Mouse (Mus musculus) intestine, embryonic 16.5 days (tissue): ENCODE measurements around the gene Gbp9. TPM values are rescaled to one million over a fixed set of nuclear protein-coding genes. Genes with fewer than 3 reads are reported as not detected.
"Not testable (repeated sequence)": the region's sequence is repeated elsewhere in the genome, so short reads cannot be mapped to it uniquely, and the experiment has no call there.

Experiments used
- ATAC-seq: fragments of 200-750 bp; cut with Nextera tagmentation; 2 replicates; pipeline ENCODE4 v1.8.0; 2017; ENCODE audit warnings: moderate TSS enrichment, moderate library complexity
- H3K27ac ChIP-seq: fragments of 300-500 bp; sonication (generic); 2 replicates; pipeline ENCODE4 v1.5.1; 2014; ENCODE audit warnings: mild to moderate bottlenecking, low read length
- H3K27me3 ChIP-seq: fragments of 300-500 bp; sonication (generic); replicated peaks from 2 replicates; pipeline ENCODE4 v1.6.1; 2014; ENCODE audit warnings: low read length, control low read depth, mixed read lengths; ENCODE audit not compliant: control insufficient read depth, insufficient read depth
- H3K36me3 ChIP-seq: fragments of 300-500 bp; sonication (generic); 2 replicates; pipeline ENCODE4 v1.6.1; 2014; ENCODE audit warnings: low read length, control low read depth; ENCODE audit not compliant: control insufficient read depth, insufficient read depth
- H3K4me1 ChIP-seq: fragments of 300-500 bp; sonication (generic); 2 replicates; pipeline ENCODE4 v1.6.1; 2014; ENCODE audit warnings: low read length, control low read depth, mixed read lengths; ENCODE audit not compliant: control insufficient read depth, insufficient read depth
- H3K4me2 ChIP-seq: fragments of 300-500 bp; sonication (generic); 2 replicates; pipeline ENCODE4 v1.6.1; 2014; ENCODE audit warnings: low read depth, low read length, control low read depth
- H3K4me3 ChIP-seq: fragments of 300-500 bp; sonication (generic); 2 replicates; pipeline ENCODE4 v1.5.1; 2014; ENCODE audit warnings: mild to moderate bottlenecking, low read length
- H3K9ac ChIP-seq: fragments of 300-500 bp; sonication (generic); 2 replicates; pipeline ENCODE4 v1.6.1; 2014; ENCODE audit warnings: low read depth, low read length
- H3K9me3 ChIP-seq: fragments of 300-500 bp; sonication (generic); 2 replicates; pipeline ENCODE4 v1.6.1; 2016; ENCODE audit warnings: low read length, control low read depth; ENCODE audit not compliant: control insufficient read depth
- WGBS: fragments of 180-500 bp; shearing (Covaris S2); extraction: QIAGEN DNeasy Blood & Tissue Kit; methylation state at CpG from one replicate; pipeline ENCODE4 v1.1.7; 2014; 5-methylcytosine and 5-hydroxymethylcytosine counted together
- polyA plus RNA-seq: library from polyadenylated mRNA; unstranded; fragments of >200 nt; fragmentation: Nextera tagmentation; extraction: Ambion mirVana; gene quantifications from 2 replicates; pipeline ENCODE4 v1.2.1, GENCODE M21; 2015

The Gbp9 gene
- polyA plus RNA-seq = 1.9 and 2.6 TPM in 2 replicates

DNA sequence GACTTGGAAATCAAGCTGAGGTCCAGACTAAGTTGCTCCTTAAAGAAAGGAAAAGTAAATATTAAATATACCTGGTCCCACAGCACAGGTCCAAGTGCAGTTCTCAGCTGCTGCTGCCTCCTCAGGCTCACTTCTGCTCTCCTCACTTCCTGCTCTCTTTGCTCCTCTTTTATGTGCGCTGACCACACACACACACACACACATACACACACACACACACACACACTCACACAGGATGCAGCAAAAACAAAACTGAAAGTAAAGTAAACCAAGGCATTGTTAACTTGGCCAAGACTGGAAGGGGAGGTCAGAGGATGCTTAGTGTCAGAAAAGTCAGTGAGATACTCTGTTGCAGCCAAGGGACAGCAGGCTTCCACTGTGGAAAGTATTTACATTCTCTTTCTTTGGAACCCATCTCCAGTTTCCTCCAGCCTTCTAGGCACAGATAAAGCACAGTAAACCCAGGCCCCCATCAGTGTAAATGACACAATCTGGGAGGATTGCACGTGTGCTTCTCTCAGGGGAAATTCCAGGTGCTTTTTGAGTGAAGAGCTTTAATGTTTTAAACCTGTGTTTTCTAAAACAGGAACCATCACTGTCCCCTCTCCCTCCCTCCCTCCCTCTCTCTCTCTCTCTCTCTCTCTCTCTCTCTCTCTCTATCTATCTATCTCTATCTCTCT is at the start of gene Gbp9, which contains the start of the genes Gbp8 and Gbp4:
Gbp9 (minus strand) TSS at position 131 of the 680 bp plus-strand sequence.
Gbp8 (minus strand) TSS at position 132 of the 680 bp plus-strand sequence.
Gbp4 (minus strand) TSS at position 178 of the 680 bp plus-strand sequence.
- H3K4me1 ChIP-seq, H3K9ac ChIP-seq, H3K36me3 ChIP-seq, H3K27me3 ChIP-seq, H3K4me3 ChIP-seq, H3K9me3 ChIP-seq, H3K27ac ChIP-seq, H3K4me2 ChIP-seq: not testable (repeated sequence)
- ATAC-seq = peak; percentile 28
- 14% methylated on average over 2 of the region's 2 CpGs for WGBS

DNA sequence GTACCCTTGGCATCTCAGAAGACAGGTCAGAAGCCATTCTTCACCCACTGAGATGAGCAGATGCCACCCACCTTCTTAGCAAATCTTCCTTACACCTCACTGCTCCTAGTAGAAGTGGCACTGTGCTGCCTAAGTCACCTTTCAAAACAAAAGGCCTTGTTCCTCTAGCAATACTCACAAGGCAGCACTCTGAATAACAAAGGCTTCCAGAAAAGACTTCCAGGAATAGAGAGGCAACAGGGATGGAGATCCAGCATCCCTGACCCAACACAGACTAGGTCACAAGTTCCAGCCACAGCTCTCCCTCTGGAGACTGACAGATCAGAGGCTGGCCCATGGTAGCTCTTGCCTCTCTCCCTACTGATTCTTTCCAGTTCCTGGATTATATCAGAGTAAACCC is 42.1 kb upstream of the Gbp9 start:
- no peak overlapping the region for H3K9ac ChIP-seq
- no peak overlapping the region for H3K4me3 ChIP-seq
- no peak overlapping the region for H3K27ac ChIP-seq
- no peaks in the 10 kb centered on the region for H3K9me3 ChIP-seq
- H3K4me2 ChIP-seq = no peak overlapping the region
- H3K27me3 ChIP-seq = no peaks in the 10 kb centered on the region
- no peak for ATAC-seq
- no peaks in the 10 kb centered on the region for H3K4me1 ChIP-seq
- H3K36me3 ChIP-seq = no peaks in the 10 kb centered on the region

DNA sequence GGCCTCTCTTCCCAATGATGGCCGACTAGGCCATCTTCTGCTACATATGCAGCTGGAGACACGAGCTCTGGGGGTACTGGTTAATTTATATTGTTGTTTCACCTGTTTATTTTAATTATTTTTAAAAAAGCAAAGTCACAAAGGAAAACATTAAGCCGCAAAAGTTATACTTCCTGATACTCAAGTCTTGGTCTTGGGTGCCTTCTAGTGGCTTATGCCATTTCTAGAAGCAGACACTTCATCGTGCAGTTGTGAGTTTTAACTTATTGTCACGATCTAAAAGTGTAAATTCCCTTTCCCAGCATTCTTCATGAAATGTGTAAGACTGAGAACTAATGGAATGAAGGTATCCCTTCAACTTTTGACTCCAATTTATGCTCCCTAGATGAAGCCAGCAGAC is 17.2 kb upstream of the Gbp9 start:
- Histone ChIP-seq H3K27me3 (no peaks in the 10 kb centered on the region), H3K36me3 (no peaks in the 10 kb centered on the region), H3K4me3 (no peak overlapping the region), H3K9ac (no peak overlapping the region), H3K4me2 (no peak overlapping the region), H3K4me1 (no peaks in the 10 kb centered on the region), H3K9me3 (no peaks in the 10 kb centered on the region), H3K27ac (no peak overlapping the region)
- 82% methylated on average over 5 of the region's 5 CpGs for WGBS
- ATAC-seq = no peak

DNA sequence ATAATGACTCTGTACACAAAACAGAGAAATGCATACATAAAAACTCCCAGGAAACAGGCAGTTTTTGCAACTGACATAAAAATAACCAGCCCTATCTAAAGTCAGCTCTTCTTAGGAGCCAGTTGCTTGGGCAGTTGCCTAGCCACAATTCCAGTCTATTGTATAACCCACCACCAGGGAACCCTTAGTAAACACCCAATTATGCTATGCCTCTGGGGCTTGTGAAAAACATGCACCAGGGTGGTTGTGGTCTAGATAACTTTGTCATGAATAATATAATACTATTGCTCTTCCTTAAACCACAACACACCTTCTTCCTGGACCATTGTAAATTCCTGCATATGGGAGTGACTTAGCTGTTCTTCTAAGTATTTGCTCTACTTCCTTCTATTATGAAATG is 14.7 kb upstream of the Gbp9 start:
- Histone ChIP-seq H3K36me3 (no peaks in the 10 kb centered on the region), H3K27ac (no peak overlapping the region), H3K4me1 (no peaks in the 10 kb centered on the region), H3K4me2 (no peak overlapping the region), H3K27me3 (no peaks in the 10 kb centered on the region), H3K9ac (no peak overlapping the region), H3K4me3 (no peak overlapping the region), H3K9me3 (no peaks in the 10 kb centered on the region)
- no peak for ATAC-seq

DNA sequence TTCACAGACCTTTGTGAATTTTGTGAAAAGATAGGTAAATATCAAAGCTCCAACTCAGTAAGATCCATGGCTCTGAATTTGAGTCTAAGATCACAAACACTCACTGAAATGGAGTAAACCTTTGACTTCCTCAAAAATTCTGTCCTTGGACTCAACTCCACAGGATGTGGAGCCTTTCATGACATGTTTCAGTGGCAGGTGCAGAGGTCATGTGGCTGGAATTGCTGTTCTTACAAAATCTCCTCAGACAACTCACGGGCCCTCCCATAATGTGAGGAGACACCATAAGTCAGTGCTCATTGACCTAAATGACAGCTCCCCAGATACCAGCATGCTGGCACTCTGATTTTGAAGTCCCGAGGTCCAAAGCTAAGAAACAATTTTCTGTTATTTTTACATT is 8.7 kb upstream of the Gbp9 start:
- not testable (repeated sequence) for H3K27me3 ChIP-seq, ATAC-seq, H3K9ac ChIP-seq, H3K27ac ChIP-seq, H3K4me2 ChIP-seq, H3K9me3 ChIP-seq, H3K4me3 ChIP-seq, H3K36me3 ChIP-seq, H3K4me1 ChIP-seq
- 68% methylated on average over 2 of the region's 2 CpGs for WGBS

DNA sequence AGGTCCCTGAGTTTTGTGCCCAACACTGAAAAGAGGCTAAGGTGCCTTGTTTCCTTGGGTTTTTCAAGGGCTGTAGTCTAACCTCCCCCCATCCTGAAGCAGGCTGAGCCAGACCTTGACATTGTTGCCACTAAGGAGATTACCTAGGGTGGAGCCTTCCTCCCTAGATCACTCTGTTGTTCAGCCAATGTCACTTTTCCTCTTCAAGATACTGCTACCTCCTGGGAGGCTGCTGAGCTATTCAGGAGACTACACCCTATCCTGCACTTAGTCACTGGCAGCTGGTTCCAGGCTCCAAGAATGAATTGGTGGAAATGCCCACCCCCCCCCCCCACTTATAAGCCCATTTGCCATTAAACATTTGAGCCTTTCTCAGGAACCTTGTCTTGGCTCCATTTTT is 7.1 kb upstream of the Gbp9 start:
- H3K27me3 ChIP-seq = no peaks in the 10 kb centered on the region
- H3K4me3 ChIP-seq = no peak overlapping the region
- ATAC-seq = no peak
- no peaks in the 10 kb centered on the region for H3K36me3 ChIP-seq
- no peaks in the 10 kb centered on the region for H3K4me1 ChIP-seq
- no peak overlapping the region for H3K27ac ChIP-seq
- H3K9ac ChIP-seq = no peak overlapping the region
- H3K4me2 ChIP-seq = no peak overlapping the region
- no peaks in the 10 kb centered on the region for H3K9me3 ChIP-seq

DNA sequence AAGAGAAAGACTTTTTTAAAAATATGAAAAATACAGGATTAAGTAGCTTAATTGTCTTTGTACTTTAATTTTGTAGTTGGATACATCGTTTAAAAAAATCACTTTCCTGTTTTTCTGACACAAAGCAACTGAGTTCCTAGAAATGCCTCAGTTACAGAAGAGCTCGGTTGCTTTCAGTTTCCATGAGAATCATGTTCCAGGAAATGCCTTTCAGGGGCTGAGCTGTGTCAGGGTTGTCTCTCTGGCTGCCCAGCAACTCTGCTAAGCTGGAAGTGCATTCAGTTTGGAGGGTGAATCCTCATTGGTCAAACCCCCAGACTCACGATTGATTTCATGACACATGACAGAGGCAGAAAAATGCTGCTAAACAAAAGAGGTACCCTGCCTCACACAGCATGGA is 6.4 kb upstream of the Gbp9 start:
- H3K4me1 ChIP-seq, H3K27me3 ChIP-seq, H3K36me3 ChIP-seq, ATAC-seq, H3K27ac ChIP-seq, H3K4me3 ChIP-seq, H3K9me3 ChIP-seq, H3K4me2 ChIP-seq, H3K9ac ChIP-seq: not testable (repeated sequence)
- 41% methylated on average over 3 of the region's 3 CpGs for WGBS

DNA sequence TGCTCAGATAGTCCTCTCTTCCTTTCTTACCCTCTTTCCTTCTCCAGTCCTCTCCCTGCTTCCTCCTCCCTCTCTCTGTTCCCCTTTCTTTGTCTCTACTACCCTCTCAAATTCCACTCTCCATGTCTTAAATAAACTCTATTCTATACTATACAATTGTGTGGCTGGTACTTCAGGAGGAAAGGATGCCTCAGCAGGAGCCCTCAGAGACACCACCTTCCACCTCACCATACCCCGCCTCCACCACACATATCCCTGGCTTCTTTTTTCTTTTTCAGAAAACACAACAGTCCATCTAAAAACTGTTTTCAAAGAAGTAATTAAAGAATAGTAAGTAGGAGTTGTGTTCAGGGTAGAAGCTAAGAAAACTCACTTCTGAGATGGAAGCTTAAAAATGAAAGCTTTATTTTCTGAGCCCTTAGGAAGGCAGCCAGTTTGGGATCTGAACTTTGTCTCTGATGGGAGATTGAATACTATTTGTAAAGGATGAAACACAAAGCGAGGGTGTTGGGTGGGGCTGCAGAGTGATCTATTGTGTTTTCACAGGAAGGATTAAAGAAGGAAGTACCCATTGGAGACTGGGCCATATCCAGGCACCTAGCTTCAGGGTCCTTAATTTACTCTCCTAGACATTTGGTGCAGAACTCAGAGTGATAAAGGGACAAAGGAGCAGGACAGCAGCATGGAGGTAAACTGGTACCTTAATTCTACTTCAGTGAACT is 911 bp upstream of the Gbp9 start:
- H3K4me2 ChIP-seq, H3K4me3 ChIP-seq: not testable (repeated sequence)
- 60% methylated on average over 2 of the region's 2 CpGs for WGBS

DNA sequence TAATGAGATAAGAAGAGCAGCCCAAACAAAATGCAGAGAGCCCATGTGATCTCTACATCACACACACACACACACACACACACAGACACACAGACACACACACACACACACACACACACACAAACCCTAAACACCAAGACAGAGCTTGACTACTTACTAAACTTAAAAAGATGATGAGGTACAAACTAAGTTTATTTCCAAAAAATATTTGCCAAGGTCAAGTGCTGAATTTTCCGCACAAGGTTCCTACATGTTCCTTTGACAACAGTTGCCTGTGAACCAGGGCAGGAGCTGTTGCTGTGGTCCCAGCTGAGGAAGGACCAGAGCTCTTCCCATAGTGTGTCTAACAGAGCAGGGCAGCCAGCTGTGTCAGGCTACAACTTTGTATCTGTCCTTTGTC is 433 bp downstream of the Gbp9 start:
- H3K36me3 ChIP-seq = no peaks in the 10 kb centered on the region
- H3K27me3 ChIP-seq = no peaks in the 10 kb centered on the region
- no peaks in the 10 kb centered on the region for H3K9me3 ChIP-seq
- no peak overlapping the region for H3K4me3 ChIP-seq
- 68% methylated on average over 1 of the region's 1 CpGs for WGBS
- H3K4me2 ChIP-seq = no peak overlapping the region
- H3K4me1 ChIP-seq = no peaks in the 10 kb centered on the region
- no peak for ATAC-seq
- no peak overlapping the region for H3K27ac ChIP-seq
- H3K9ac ChIP-seq = no peak overlapping the region

More for the DNA sequence above, 911 bp upstream of the Gbp9 start:
- not testable (repeated sequence) for H3K36me3 ChIP-seq, H3K27ac ChIP-seq, H3K27me3 ChIP-seq, ATAC-seq, H3K4me1 ChIP-seq, H3K9me3 ChIP-seq, H3K9ac ChIP-seq
